Mouse (Mus musculus) liver, embryonic 14.5 days (tissue): ENCODE measurements around the gene Cmtr2. TPM values are rescaled to one million over a fixed set of nuclear protein-coding genes. Genes with fewer than 3 reads are reported as not detected.

ENCODE experiments used
- ATAC-seq: fragments of 200-750 bp; cut with Nextera tagmentation; 2 replicates; pipeline ENCODE4 v1.8.0; 2017; ENCODE audit warnings: moderate number of reproducible peaks, mild to moderate bottlenecking, moderate library complexity; ENCODE audit not compliant: insufficient read depth
- DNase-seq, 3 experiments: peaks; one replicate each; pipeline ENCODE4 v3.0.0-alpha.2; 2012 to 2013; ENCODE audit warnings: low read depth in 3 of 3, low spot score in 3 of 3
- H3K27ac ChIP-seq: fragments of 300-500 bp; sonication (generic); 2 replicates; pipeline ENCODE4 v1.5.1; 2014; ENCODE audit warnings: moderate library complexity, mild to moderate bottlenecking, control low read depth, inconsistent platforms
- H3K27me3 ChIP-seq: fragments of 300-500 bp; sonication (generic); 2 replicates; pipeline ENCODE4 v1.6.1; 2014; ENCODE audit warnings: mild to moderate bottlenecking, low read length, moderate library complexity; ENCODE audit not compliant: control insufficient read depth, insufficient read depth
- H3K36me3 ChIP-seq: fragments of 300-500 bp; sonication (generic); replicated peaks from 2 replicates; pipeline ENCODE4 v1.6.1; 2014; ENCODE audit warnings: low read depth; ENCODE audit not compliant: control insufficient read depth, insufficient read depth
- H3K4me1 ChIP-seq, 2 experiments: fragments of 200-500 bp in 1 of 2; fragments of 300-500 bp in 1 of 2; sonication (generic) in 1 of 2; replicated peaks; 2 replicates each; pipeline ENCODE4 v1.6.1; 2012 to 2014; ENCODE audit warnings: antibody characterized with exemption in 1 of 2, inconsistent platforms in 1 of 2, low read length in 1 of 2; ENCODE audit not compliant: control insufficient read depth in 2 of 2, insufficient read depth in 2 of 2
- H3K4me2 ChIP-seq: fragments of 300-500 bp; sonication (generic); 2 replicates; pipeline ENCODE4 v1.6.1; 2014; ENCODE audit warnings: low read depth, mild to moderate bottlenecking, control low read depth, moderate library complexity
- H3K4me3 ChIP-seq, 2 experiments: fragments of 200-500 bp in 1 of 2; fragments of 300-500 bp in 1 of 2; sonication (generic) in 1 of 2; 2 replicates each; pipeline ENCODE4 v1.5.1; 2012 to 2014; ENCODE audit warnings: low read depth in 2 of 2, low read length in 2 of 2, mild to moderate bottlenecking in 2 of 2, control low read depth in 1 of 2, inconsistent platforms in 1 of 2, moderate library complexity in 1 of 2; ENCODE audit not compliant: insufficient read depth in 1 of 2
- H3K9ac ChIP-seq: fragments of 300-500 bp; sonication (generic); replicated peaks from 2 replicates; pipeline ENCODE4 v1.6.1; 2014; ENCODE audit warnings: mild to moderate bottlenecking, control low read depth, moderate library complexity
- H3K9me3 ChIP-seq: fragments of 300-500 bp; sonication (generic); 2 replicates; pipeline ENCODE4 v1.6.1; 2016; ENCODE audit warnings: low read length, mixed read lengths; ENCODE audit not compliant: control insufficient read depth
- CTCF ChIP-seq: IDR thresholded peaks from 2 replicates; pipeline ENCODE4 v1.5.1; 2016; ENCODE audit warnings: antibody characterized with exemption, low read depth, control low read depth
- EP300 ChIP-seq: IDR thresholded peaks from 2 replicates; pipeline ENCODE4 v1.6.1; 2016; ENCODE audit warnings: antibody characterized with exemption, low read depth
- WGBS: fragments of 180-500 bp; shearing (Covaris S2); extraction: QIAGEN DNeasy Blood & Tissue Kit; methylation state at CpG from one replicate; pipeline ENCODE4 v1.1.7; 2014; ENCODE audit not compliant: insufficient replicate concordance; 5-methylcytosine and 5-hydroxymethylcytosine counted together
- polyA plus RNA-seq, 2 experiments: library from polyadenylated mRNA; depleted of rRNA in 1 of 2; stranded (reverse) in 1 of 2; unstranded in 1 of 2; fragments of >200 nt; fragmentation: Nextera tagmentation in 1 of 2; extraction: Ambion mirVana in 1 of 2; gene quantifications; 2 replicates each; pipeline versions ENCODE4 v1.2.1 to v1.2.3; 2012 to 2014

Cmtr2 gene
- polyA plus RNA-seq, 2 experiments: 2.5 to 3.1 TPM

GRCm38 (mm10) chr8:110247238-110247637 is 31.8 kb downstream of the Cmtr2 start:
- H3K4me3 ChIP-seq: no peak overlapping the region

GRCm38 (mm10) chr8:110253986-110254385 is 38.5 kb downstream of the Cmtr2 start:
- Histone ChIP-seq H3K27ac (no peak overlapping the region), H3K9me3 (no peaks in the 10 kb centered on the region), H3K36me3 (no peaks in the 10 kb centered on the region), H3K27me3 (no peaks in the 10 kb centered on the region), H3K9ac (no peak overlapping the region), H3K4me2 (no peak overlapping the region), H3K4me1 (no peaks in the 10 kb centered on the region), H3K4me3 (no peak overlapping the region)
- ATAC-seq: no peak
- 34% methylated on average over 4 of the region's 4 CpGs for WGBS
- no peak for TF ChIP-seq CTCF
- TF ChIP-seq EP300: no peak
- DNase-seq: no peak

More at GRCm38 (mm10) chr8:110247238-110247637, 31.8 kb downstream of the Cmtr2 start:
- Histone ChIP-seq H3K4me1 (no peaks in the 10 kb centered on the region), H3K27me3 (no peaks in the 10 kb centered on the region), H3K36me3 (no peaks in the 10 kb centered on the region), H3K4me2 (no peak overlapping the region), H3K27ac (no peak overlapping the region), H3K9me3 (no peaks in the 10 kb centered on the region), H3K9ac (no peak overlapping the region)
- DNase-seq (no peak), ATAC-seq (no peak)
- WGBS: 64% methylated on average over 6 of the region's 6 CpGs
- TF ChIP-seq EP300: no peak
- no peak for TF ChIP-seq CTCF

GRCm38 (mm10) chr8:110265796-110266305 is 50.4 kb downstream of the Cmtr2 start:
- Histone ChIP-seq H3K4me3 (no peak overlapping the region), H3K36me3 (no peaks in the 10 kb centered on the region), H3K4me2 (no peak overlapping the region), H3K27me3 (no peaks in the 10 kb centered on the region), H3K9me3 (no peaks in the 10 kb centered on the region), H3K27ac (no peak overlapping the region), H3K9ac (no peak overlapping the region), H3K4me1 (no peaks in the 10 kb centered on the region)
- WGBS: 44% methylated on average over 11 of the region's 11 CpGs
- ATAC-seq (no peak), DNase-seq (no peak)
- no peak for TF ChIP-seq CTCF
- no peak for TF ChIP-seq EP300

- H3K27ac ChIP-seq: no peak within 1 kb of the TSS
- DNase-seq: peak; percentile 6 to 17 (median 6)
- no peaks in the 10 kb centered on the region for H3K4me1 ChIP-seq
- H3K27me3 ChIP-seq: no peaks in the 10 kb centered on the region
- H3K4me2 ChIP-seq: peak within 1 kb of the TSS; percentile 30
- no peak for TF ChIP-seq CTCF
- H3K9me3 ChIP-seq: no peaks in the 10 kb centered on the region
- H3K4me3 ChIP-seq: peak within 1 kb of the TSS in 1 of 2 experiments; percentile 41; a peak in 1 of 4 replicates
- no peaks in the 10 kb centered on the region for H3K36me3 ChIP-seq
- H3K9ac ChIP-seq: no peak within 1 kb of the TSS
- ATAC-seq: no peak
- 1% methylated on average over 15 of the region's 15 CpGs for WGBS
Observed at GRCm38 (mm10) chr8:110266741-110267140, 51.3 kb downstream of the Cmtr2 start, which contains the start of gene Hydin. TSS of gene Hydin (plus strand) at chr8:110266977.

- Histone ChIP-seq H3K9ac (no peak overlapping the region), H3K9me3 (no peaks in the 10 kb centered on the region), H3K27me3 (no peaks in the 10 kb centered on the region), H3K4me3 (peak overlapping the region in 1 of 2 experiments; percentile 41; a peak in 1 of 4 replicates), H3K4me1 (no peaks in the 10 kb centered on the region), H3K36me3 (no peaks in the 10 kb centered on the region), H3K27ac (no peak overlapping the region), H3K4me2 (peak overlapping the region; percentile 30)
- 17% methylated on average over 12 of the region's 12 CpGs for WGBS
- TF ChIP-seq CTCF (no peak), EP300 (no peak)
- no peak for DNase-seq
- no peak for ATAC-seq
Observed at GRCm38 (mm10) chr8:110267268-110267667, 51.8 kb downstream of the Cmtr2 start.
